ENCODE assay signal across 8 mouse cellular contexts in the genomic region with DNA sequence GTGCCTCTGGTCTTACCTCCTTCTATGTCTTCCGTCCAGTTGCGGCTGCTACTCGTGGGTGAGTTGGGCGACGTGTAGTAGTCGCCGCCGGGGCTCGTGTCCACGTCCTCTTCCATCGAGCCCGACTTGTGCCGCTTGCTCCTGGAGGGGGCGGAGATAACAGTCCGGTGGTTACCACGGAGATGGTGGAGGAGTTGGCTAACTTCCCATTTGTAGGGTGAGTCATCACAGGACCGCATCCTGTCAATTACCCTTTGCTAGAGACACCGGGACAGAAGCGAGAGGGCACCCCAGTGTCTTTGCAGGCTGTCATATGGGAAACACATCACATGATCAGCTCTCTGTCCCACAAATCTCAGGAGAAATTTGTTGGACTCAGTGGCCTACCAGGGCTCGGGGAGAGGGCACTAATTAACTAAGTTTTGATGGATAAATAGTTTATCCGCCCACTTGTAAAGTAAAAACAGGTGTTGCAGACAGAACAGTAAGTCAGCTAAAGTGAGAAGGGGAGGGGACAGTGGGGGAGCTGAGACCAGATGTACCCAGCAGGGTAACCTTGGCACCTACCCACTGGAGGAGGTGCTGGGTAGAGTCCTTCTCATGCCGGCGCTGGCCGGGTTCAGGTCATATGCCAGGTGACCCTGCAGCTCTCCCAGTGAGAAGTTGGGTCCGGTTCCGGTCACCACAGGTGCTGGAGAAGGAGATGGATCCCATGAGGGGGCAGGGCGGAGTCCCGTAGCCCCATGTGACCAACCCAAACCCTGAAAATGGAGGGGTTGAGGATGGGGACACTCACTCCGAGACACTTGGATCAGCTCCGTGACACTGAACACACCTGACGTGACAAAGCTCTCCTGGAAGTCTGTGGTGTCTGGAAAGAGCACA. TPM values are rescaled to one million over a fixed set of nuclear protein-coding genes. Genes with fewer than 3 reads are reported as not detected.
DNase-seq lines count a peak whose midpoint lies in the region; ATAC-seq lines count a peak whose summit lies in the region.

No protein-coding gene starts in this region.

- H3K9ac ChIP-seq in liver, embryonic 13.5 days: no peak overlapping the region

- 16% methylated on average over 31 of the region's 31 CpGs for WGBS in liver, embryonic 13.5 days (ENCODE audit: insufficient replicate concordance)

- peak overlapping the region; percentile 21 for H3K4me3 ChIP-seq in liver, embryonic 13.5 days (replicated peaks)

- no peaks in the 10 kb centered on the region for H3K9me3 ChIP-seq in liver, embryonic 13.5 days (replicated peaks)

- peaks cover 2% of the 10 kb centered on the region; the same call in 1 of the 2 replicates for H3K36me3 ChIP-seq in liver, embryonic 13.5 days

- H3K4me2 ChIP-seq in liver, embryonic 13.5 days: peak overlapping the region; percentile 44

- peaks cover 55% of the 10 kb centered on the region for H3K27me3 ChIP-seq in liver, embryonic 13.5 days

- peaks cover 87% of the 10 kb centered on the region for H3K4me1 ChIP-seq in liver, embryonic 13.5 days (replicated peaks)

- peak; percentile 67 for ATAC-seq in common myeloid progenitor, adult 5-6 weeks (replicated peaks; ENCODE audit: low read depth, poor library complexity, severe bottlenecking)
- ATAC-seq in liver, embryonic 13.5 days (ENCODE audit: low read depth): no peak
- ATAC-seq in monocyte, adult 5-6 weeks (replicated peaks; ENCODE audit: insufficient number of reproducible peaks, low FRiP score, low TSS enrichment, poor library complexity, severe bottlenecking): peak; percentile 77

- peak overlapping the region; percentile 60 for H3K27ac ChIP-seq in liver, embryonic 13.5 days

- peak; percentile 78 for DNase-seq in CD4-positive, CD25-positive, alpha-beta regulatory T cell, adult 2 months (ENCODE audit: low read depth, low spot score)
- peak; percentile 79 for DNase-seq in R1 (ENCODE audit: low read depth, low spot score)
- peak; percentile 94 for DNase-seq in heart, adult 8-10 months (ENCODE audit: low spot score)
- DNase-seq in kidney, adult 18-20 months: peak; percentile 84
- no peak for DNase-seq in liver, embryonic 13.5 days
- DNase-seq in yolk sac, embryonic 10.5 days (ENCODE audit: low spot score): peak; percentile 66

RNA-seq across cellular contexts. Expression of a gene that starts 14.9 kb away (rescaled TPM):
- total RNA-seq in common myeloid progenitor, adult 5-6 weeks (2017): 5.0 and 13.2 TPM in 2 replicates
- total RNA-seq in heart, adult 8-10 months (2022): 1 to 10 TPM; 1.4 to 2.4 (median 1.9) TPM
- 1.8 TPM in 2 replicates for polyA plus RNA-seq in liver, embryonic 13.5 days (2015; fragmentation: Nextera tagmentation; extraction: Ambion mirVana)
- total RNA-seq in monocyte, adult 5-6 weeks (2017): 3.9 to 7.9 TPM (median 6.3 TPM) in 3 replicates

RNA-seq across cellular contexts. Expression of a gene that starts 19.0 kb away (rescaled TPM):
- 1.6 TPM in 1 of 2 replicates, not detected in the other for total RNA-seq in common myeloid progenitor, adult 5-6 weeks (2017)
- under 1 TPM in 2 of 4 experiments, not detected in 2; 0.50 to 0.72 TPM for total RNA-seq in heart, adult 8-10 months (2022)
- 0.93 TPM in 1 of 2 replicates, not detected in the other for polyA plus RNA-seq in liver, embryonic 13.5 days (2015; fragmentation: Nextera tagmentation; extraction: Ambion mirVana)
- total RNA-seq in monocyte, adult 5-6 weeks (2017): not detected in 3 replicates

RNA-seq across cellular contexts. Expression of a gene that starts 23.5 kb away (rescaled TPM):
- total RNA-seq in common myeloid progenitor, adult 5-6 weeks (2017): 0.19 and 2.4 TPM in 2 replicates
- 1 to 10 TPM in 2 of 4 experiments, under 1 TPM in 2; 0.73 to 1.3 (median 1.0) TPM for total RNA-seq in heart, adult 8-10 months (2022)
- polyA plus RNA-seq in liver, embryonic 13.5 days (2015; fragmentation: Nextera tagmentation; extraction: Ambion mirVana): 0.86 and 0.89 TPM in 2 replicates
- total RNA-seq in monocyte, adult 5-6 weeks (2017): 2.3 to 3.7 TPM in 2 of 3 replicates, not detected in the other

RNA-seq across cellular contexts. Expression of a gene that starts 23.6 kb away (rescaled TPM):
- total RNA-seq in common myeloid progenitor, adult 5-6 weeks (2017): 34.7 and 50.7 TPM in 2 replicates
- total RNA-seq in heart, adult 8-10 months (2022): 10 to 100 TPM; 49.1 to 55.0 (median 53.8) TPM
- 61.1 and 68.7 TPM in 2 replicates for polyA plus RNA-seq in liver, embryonic 13.5 days (2015; fragmentation: Nextera tagmentation; extraction: Ambion mirVana)
- total RNA-seq in monocyte, adult 5-6 weeks (2017): 18.6 to 22.3 TPM (median 20.9 TPM) in 3 replicates

RNA-seq across cellular contexts. Expression of a gene that starts 29.5 kb away (rescaled TPM):
- 21.9 and 24.8 TPM in 2 replicates for total RNA-seq in common myeloid progenitor, adult 5-6 weeks (2017)
- 10 to 100 TPM; 25.9 to 39.0 (median 32.2) TPM for total RNA-seq in heart, adult 8-10 months (2022)
- polyA plus RNA-seq in liver, embryonic 13.5 days (2015; fragmentation: Nextera tagmentation; extraction: Ambion mirVana): 89.5 and 94.1 TPM in 2 replicates
- total RNA-seq in monocyte, adult 5-6 weeks (2017): 8.2 to 12.9 TPM (median 11.7 TPM) in 3 replicates
